Mouse (Mus musculus) C2C12 (cell line): ENCODE measurements around the gene Foxl1. TPM values are rescaled to one million over a fixed set of nuclear protein-coding genes. Genes with fewer than 3 reads are reported as not detected.

Source experiments
- H3K27me3 ChIP-seq: one replicate; pipeline ENCODE4 v1.6.1; 2011; ENCODE audit not compliant: control insufficient read depth, insufficient read depth, insufficient read length
- H3K36me3 ChIP-seq: one replicate; pipeline ENCODE4 v1.6.1; 2011; ENCODE audit not compliant: control insufficient read depth, insufficient read depth
- H3K4me3 ChIP-seq: one replicate; pipeline ENCODE4 v1.5.1; 2011; ENCODE audit warnings: mild to moderate bottlenecking, control low read depth; ENCODE audit not compliant: poor library complexity, insufficient read depth, severe bottlenecking
- H3K79me2 ChIP-seq: one replicate; pipeline ENCODE4 v1.6.1; 2011; ENCODE audit not compliant: control insufficient read depth, insufficient read depth
- H3K79me3 ChIP-seq: one replicate; pipeline ENCODE4 v1.6.1; 2011; ENCODE audit warnings: low read depth, control low read depth
- H3ac ChIP-seq: one replicate; pipeline ENCODE3; 2011; ENCODE audit warnings: low read depth; ENCODE audit not compliant: control insufficient read depth, insufficient read length
- CEBPB ChIP-seq: IDR thresholded peaks from one replicate; pipeline ENCODE4 v1.6.1; 2011; ENCODE audit warnings: low read depth, mild to moderate bottlenecking, control low read depth, moderate library complexity
- CTCF ChIP-seq: IDR thresholded peaks from one replicate; pipeline ENCODE4 v1.5.1; 2011; ENCODE audit not compliant: control insufficient read depth, insufficient read depth, insufficient read length
- FOSL1 ChIP-seq: IDR thresholded peaks from one replicate; pipeline ENCODE4 v1.8.0; 2011; ENCODE audit warnings: mild to moderate bottlenecking, low read length; ENCODE audit not compliant: poor library complexity, insufficient read depth, severe bottlenecking
- MAX ChIP-seq: IDR thresholded peaks from one replicate; pipeline ENCODE4 v1.6.1; 2011; ENCODE audit warnings: mild to moderate bottlenecking, control low read depth
- MYOD1 ChIP-seq: IDR thresholded peaks from one replicate; pipeline ENCODE4 v1.6.1; 2011; ENCODE audit warnings: low read depth; ENCODE audit not compliant: control insufficient read depth, insufficient read length
- MYOG ChIP-seq: IDR thresholded peaks from one replicate; pipeline ENCODE4 v1.6.1; 2011; ENCODE audit not compliant: control insufficient read depth, insufficient read length; ENCODE audit errors: extremely low read depth
- USF1 ChIP-seq: IDR thresholded peaks from one replicate; pipeline ENCODE4 v1.6.1; 2011; ENCODE audit warnings: low read depth, mild to moderate bottlenecking, control low read depth, moderate library complexity
- polyA plus RNA-seq: library from polyadenylated mRNA; unstranded; fragments of >200 nt; fragmentation: generic; extraction: Trizol; gene quantifications from one replicate; pipeline ENCODE4 v1.2.1, GENCODE M21; 2012; ENCODE audit warnings: missing spikeins

Gene Foxl1
- polyA plus RNA-seq, 1 experiment, result 6.1 TPM

GRCm38 (mm10) chr8:121085011-121085410 lies 42.7 kb upstream of the Foxl1 start:
- no peak overlapping the region for H3K4me3 ChIP-seq

DNA sequence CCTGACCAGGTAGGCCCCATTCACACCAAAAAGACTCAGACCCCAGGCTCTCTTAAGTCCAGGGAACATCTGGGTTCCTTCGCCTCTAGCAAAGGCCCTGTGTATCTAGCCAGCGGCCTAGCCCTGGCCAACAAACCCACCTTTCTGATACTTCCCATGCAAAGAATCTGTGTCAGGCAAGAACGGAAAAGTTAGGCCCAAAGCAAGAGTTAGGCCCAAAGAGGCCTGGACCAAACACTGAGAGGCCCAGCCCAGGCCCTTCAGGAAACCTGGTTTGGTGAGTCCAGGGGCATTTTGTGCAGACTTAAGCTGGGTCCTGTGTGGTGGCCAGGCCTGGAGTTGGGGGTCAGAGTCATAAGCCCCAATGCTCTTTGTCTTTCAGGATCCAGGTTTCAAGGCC lies 42.2 kb upstream of the Foxl1 start:
- H3K79me3 ChIP-seq, result no peaks in the 10 kb centered on the region
- H3ac ChIP-seq, result no peak overlapping the region
- H3K27me3 ChIP-seq, result peaks cover 96% of the 10 kb centered on the region
- H3K4me3 ChIP-seq, result no peak overlapping the region
- TF ChIP-seq FOSL1 (no peak), MYOG (no peak), CEBPB (no peak), CTCF (no peak), MYOD1 (no peak), MAX (no peak)
- H3K36me3 ChIP-seq, result no peaks in the 10 kb centered on the region
- H3K79me2 ChIP-seq, result no peaks in the 10 kb centered on the region

More at GRCm38 (mm10) chr8:121085011-121085410, 42.7 kb upstream of the Foxl1 start:
- no peaks in the 10 kb centered on the region for H3K79me3 ChIP-seq
- no peak overlapping the region for H3ac ChIP-seq
- H3K27me3 ChIP-seq, result peaks cover 96% of the 10 kb centered on the region
- H3K79me2 ChIP-seq, result no peaks in the 10 kb centered on the region
- no peaks in the 10 kb centered on the region for H3K36me3 ChIP-seq
- TF ChIP-seq CTCF (no peak), FOSL1 (no peak), CEBPB (no peak)

DNA sequence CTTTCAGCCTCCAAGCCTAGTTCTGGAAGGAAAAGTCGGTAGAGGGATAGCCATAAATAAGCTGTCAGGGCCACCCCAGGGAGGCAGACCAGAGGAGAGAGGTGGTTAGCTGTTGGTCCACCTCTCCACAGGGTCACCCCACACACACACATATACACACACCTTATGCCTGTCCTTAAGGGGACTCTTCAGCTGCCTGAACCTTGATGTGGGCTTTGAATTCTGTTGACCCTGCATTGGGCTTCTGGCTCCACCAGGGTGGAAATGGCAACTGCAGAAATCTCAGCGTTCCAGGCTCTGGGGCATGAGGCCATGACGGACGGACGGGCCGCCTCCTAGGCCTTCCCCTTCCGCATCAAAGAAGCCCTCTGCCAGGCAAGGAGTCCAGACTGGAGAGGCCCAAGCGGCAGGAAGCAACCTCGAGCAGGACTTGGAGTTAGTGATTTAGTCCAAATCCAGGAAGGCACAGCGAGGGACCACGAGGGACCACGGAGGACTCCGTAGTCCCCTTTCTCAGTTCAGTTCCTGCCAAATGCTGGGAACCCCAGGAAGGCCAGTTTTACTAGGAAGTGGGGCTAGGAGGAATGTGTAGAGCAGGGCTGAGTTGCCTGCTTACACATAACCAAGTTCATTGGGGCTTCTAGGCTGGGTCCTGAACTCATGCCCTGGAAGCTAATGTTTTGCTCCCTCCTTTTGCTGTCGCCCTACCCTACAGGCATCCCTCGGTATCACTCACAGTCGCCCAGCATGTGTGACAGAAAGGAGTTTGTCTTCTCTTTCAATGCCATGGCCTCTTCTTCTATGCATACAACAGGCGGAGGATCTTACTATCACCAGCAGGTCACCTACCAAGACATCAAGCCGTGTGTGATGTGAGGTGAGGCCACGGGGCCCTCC lies 41.5 kb upstream of the Foxl1 start:
- no peaks in the 10 kb centered on the region for H3K79me2 ChIP-seq
- H3K79me3 ChIP-seq, result no peaks in the 10 kb centered on the region
- no peak overlapping the region for H3ac ChIP-seq
- H3K36me3 ChIP-seq, result no peaks in the 10 kb centered on the region
- no peak for TF ChIP-seq MYOD1
- no peak overlapping the region for H3K4me3 ChIP-seq
- H3K27me3 ChIP-seq, result peaks cover 96% of the 10 kb centered on the region

GRCm38 (mm10) chr8:121088281-121088680 lies 39.5 kb upstream of the Foxl1 start:
- no peaks in the 10 kb centered on the region for H3K36me3 ChIP-seq
- no peak overlapping the region for H3K4me3 ChIP-seq
- H3K27me3 ChIP-seq, result peaks cover 88% of the 10 kb centered on the region
- H3K79me2 ChIP-seq, result no peaks in the 10 kb centered on the region
- no peak for TF ChIP-seq USF1
- no peak for TF ChIP-seq CEBPB
- no peak for TF ChIP-seq MYOG
- no peaks in the 10 kb centered on the region for H3K79me3 ChIP-seq
- no peak overlapping the region for H3ac ChIP-seq

- H3K4me3 ChIP-seq, result no peak overlapping the region
- peaks cover 80% of the 10 kb centered on the region for H3K27me3 ChIP-seq
- no peak for TF ChIP-seq CTCF
- no peak for TF ChIP-seq MYOD1
- TF ChIP-seq USF1, result no peak
- no peak for TF ChIP-seq MYOG
- no peak for TF ChIP-seq FOSL1
- TF ChIP-seq MAX, result no peak
- TF ChIP-seq CEBPB, result no peak
Observed at GRCm38 (mm10) chr8:121088871-121089630, 38.7 kb upstream of the Foxl1 start.

GRCm38 (mm10) chr8:121089631-121090380 lies 37.9 kb upstream of the Foxl1 start:
- peaks cover 72% of the 10 kb centered on the region for H3K27me3 ChIP-seq
- no peak overlapping the region for H3ac ChIP-seq
- H3K79me3 ChIP-seq, result no peaks in the 10 kb centered on the region
- no peak overlapping the region for H3K4me3 ChIP-seq
- no peaks in the 10 kb centered on the region for H3K79me2 ChIP-seq
- TF ChIP-seq CTCF, result no peak
- TF ChIP-seq MYOD1, result no peak
- TF ChIP-seq CEBPB, result no peak
- H3K36me3 ChIP-seq, result no peaks in the 10 kb centered on the region

More at GRCm38 (mm10) chr8:121088871-121089630, 38.7 kb upstream of the Foxl1 start:
- H3K79me3 ChIP-seq, result no peaks in the 10 kb centered on the region
- H3K79me2 ChIP-seq, result no peaks in the 10 kb centered on the region
- no peak overlapping the region for H3ac ChIP-seq
- no peaks in the 10 kb centered on the region for H3K36me3 ChIP-seq
